Mouse (Mus musculus): ENCODE measurements around the gene Rap1a.

- TF ChIP-seq CTCF (IDR thresholded peaks at IDR 0.05; ENCODE audit: borderline replicate concordance, insufficient read depth, low read length): no peak
- TF ChIP-seq POLR2A (IDR thresholded peaks at IDR 0.05; ENCODE audit: low read depth, low read length): no peak
These were observed 67.6 kb downstream of the Rap1a start for GRCm38 (mm10) chr3:105733538-105733937.

All from embryonic fibroblast, embryonic 13.5 days (primary cell).